Mouse (Mus musculus) midbrain, embryonic 15.5 days (tissue): Measurements from ENCODE around the gene Vrk1. TPM values are rescaled to one million over a fixed set of nuclear protein-coding genes. Genes with fewer than 3 reads are reported as not detected.

Experiments used
- ATAC-seq: fragments of 200-750 bp; cut with Nextera tagmentation; replicated peaks from 2 replicates; pipeline ENCODE4 v1.8.0; 2017; ENCODE audit warnings: moderate TSS enrichment
- H3K27ac ChIP-seq: fragments of 300-500 bp; sonication (generic); 2 replicates; pipeline ENCODE4 v1.5.1; 2015; ENCODE audit warnings: mild to moderate bottlenecking, inconsistent platforms
- H3K27me3 ChIP-seq: fragments of 300-500 bp; sonication (generic); replicated peaks from 2 replicates; pipeline ENCODE4 v1.6.1; 2015; ENCODE audit warnings: inconsistent platforms
- H3K36me3 ChIP-seq: fragments of 300-500 bp; sonication (generic); replicated peaks from 2 replicates; pipeline ENCODE4 v1.6.1; 2015; ENCODE audit warnings: inconsistent platforms
- H3K4me1 ChIP-seq: fragments of 300-500 bp; sonication (generic); 2 replicates; pipeline ENCODE4 v1.6.1; 2015; ENCODE audit warnings: inconsistent platforms
- H3K4me2 ChIP-seq: fragments of 300-500 bp; sonication (generic); 2 replicates; pipeline ENCODE4 v1.6.1; 2015; ENCODE audit warnings: inconsistent platforms, mild to moderate bottlenecking, moderate library complexity
- H3K4me3 ChIP-seq: fragments of 300-500 bp; sonication (generic); 2 replicates; pipeline ENCODE4 v1.5.1; 2015; ENCODE audit warnings: mild to moderate bottlenecking, inconsistent platforms
- H3K9ac ChIP-seq: fragments of 300-500 bp; sonication (generic); 2 replicates; pipeline ENCODE4 v1.6.1; 2015; ENCODE audit warnings: mild to moderate bottlenecking, inconsistent platforms
- H3K9me3 ChIP-seq: fragments of 300-500 bp; sonication (generic); 2 replicates; pipeline ENCODE4 v1.6.1; 2016; ENCODE audit warnings: inconsistent platforms
- WGBS: fragments of 180-500 bp; shearing (Covaris S2); methylation state at CpG from one replicate; pipeline ENCODE4 v1.1.7; 2015; ENCODE audit warnings: mixed read lengths; 5-methylcytosine and 5-hydroxymethylcytosine counted together
- polyA plus RNA-seq: library from polyadenylated mRNA; unstranded; fragments of >200 nt; fragmentation: Nextera tagmentation; extraction: Ambion mirVana; gene quantifications from 2 replicates; pipeline ENCODE4 v1.2.1, GENCODE M21; 2015

Gene Vrk1
- polyA plus RNA-seq, 1 experiment from 2014 or later = 32.6 TPM

DNA sequence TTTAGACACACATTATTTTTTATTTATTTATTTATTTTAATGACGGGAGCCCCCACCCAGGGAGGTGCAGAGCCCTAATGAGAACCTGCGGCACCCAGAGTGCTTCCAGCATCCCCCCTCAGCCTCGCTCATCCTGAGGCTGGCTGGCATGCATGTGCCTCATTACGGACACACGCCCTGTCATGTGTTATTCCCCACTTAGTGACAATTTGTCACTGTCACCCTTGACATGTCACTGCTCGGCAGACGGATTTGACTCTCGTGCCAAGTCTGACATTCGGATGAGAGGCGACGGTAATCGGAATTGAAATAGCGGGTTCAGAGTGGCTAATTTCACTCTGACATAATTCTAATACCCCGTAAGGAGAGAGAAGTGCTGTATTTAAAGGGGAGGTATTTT lies 97.2 kb downstream of the Vrk1 start:
- 66% methylated on average over 14 of the region's 14 CpGs for WGBS
- H3K4me2 ChIP-seq = 0 out of 2 replicates have a peak overlapping the region, but pooled peaks have one; percentile 3
- no peak for ATAC-seq
- H3K27me3 ChIP-seq = no peaks in the 10 kb centered on the region
- no peak overlapping the region for H3K4me3 ChIP-seq
- H3K9ac ChIP-seq = no peak overlapping the region
- peaks cover 8% of the 10 kb centered on the region; the same call in 1 of the 2 replicates for H3K4me1 ChIP-seq
- H3K9me3 ChIP-seq = no peaks in the 10 kb centered on the region
- H3K36me3 ChIP-seq = no peaks in the 10 kb centered on the region
- H3K27ac ChIP-seq = no peak overlapping the region

GRCm38 (mm10) chr12:106115070-106115891 lies 105.3 kb downstream of the Vrk1 start:
- Histone ChIP-seq H3K4me2 (no peak overlapping the region), H3K9me3 (no peaks in the 10 kb centered on the region), H3K36me3 (no peaks in the 10 kb centered on the region), H3K4me3 (no peak overlapping the region), H3K4me1 (peaks cover 13% of the 10 kb centered on the region), H3K9ac (no peak overlapping the region), H3K27me3 (no peaks in the 10 kb centered on the region), H3K27ac (no peak overlapping the region)
- 40% methylated on average over 6 of the region's 6 CpGs for WGBS
- no peak for ATAC-seq

- Histone ChIP-seq H3K4me3 (no peak overlapping the region), H3K9me3 (no peaks in the 10 kb centered on the region), H3K9ac (no peak overlapping the region), H3K4me1 (peaks cover 13% of the 10 kb centered on the region), H3K4me2 (no peak overlapping the region), H3K36me3 (no peaks in the 10 kb centered on the region), H3K27me3 (no peaks in the 10 kb centered on the region), H3K27ac (no peak overlapping the region)
- WGBS = 63% methylated on average over 5 of the region's 5 CpGs
- ATAC-seq = no peak
Measured at GRCm38 (mm10) chr12:106115892-106116206, 105.8 kb downstream of the Vrk1 start.

- Histone ChIP-seq H3K27me3 (no peaks in the 10 kb centered on the region), H3K4me1 (peaks cover 6% of the 10 kb centered on the region), H3K4me2 (no peak overlapping the region), H3K4me3 (no peak overlapping the region), H3K36me3 (no peaks in the 10 kb centered on the region), H3K27ac (no peak overlapping the region), H3K9me3 (no peaks in the 10 kb centered on the region), H3K9ac (no peak overlapping the region)
- ATAC-seq = no peak
- WGBS = 28% methylated on average over 14 of the region's 14 CpGs
Measured at GRCm38 (mm10) chr12:106123276-106123675, 113.2 kb downstream of the Vrk1 start.

- Histone ChIP-seq H3K27ac (no peak overlapping the region), H3K4me2 (no peak overlapping the region)
- WGBS = 91% methylated on average over 3 of the region's 3 CpGs
Measured at GRCm38 (mm10) chr12:106124581-106124980, 114.6 kb downstream of the Vrk1 start.

More at GRCm38 (mm10) chr12:106124581-106124980, 114.6 kb downstream of the Vrk1 start:
- no peak overlapping the region for H3K4me3 ChIP-seq
- peaks cover 6% of the 10 kb centered on the region for H3K4me1 ChIP-seq
- no peak overlapping the region for H3K9ac ChIP-seq
- no peaks in the 10 kb centered on the region for H3K36me3 ChIP-seq
- no peaks in the 10 kb centered on the region for H3K27me3 ChIP-seq
- no peak for ATAC-seq
- no peaks in the 10 kb centered on the region for H3K9me3 ChIP-seq

Other genes starting within 250 kb of the Vrk1 start
- gene Papola, start 225.5 kb upstream of the Vrk1 start, polyA plus RNA-seq = 163 and 167 TPM in 2 replicates